Mouse (Mus musculus) gonadal fat pad, adult 2 months (tissue): ENCODE results near the gene Tle4. TPM values are rescaled to one million over a fixed set of nuclear protein-coding genes. Genes with fewer than 3 reads are reported as not detected.

Experiments
- DNase-seq: peaks from one replicate; pipeline ENCODE4 v3.0.0-alpha.2; 2012; ENCODE audit warnings: low read depth
- polyA plus RNA-seq: library from polyadenylated mRNA; depleted of rRNA; stranded (reverse); fragments of >200 nt; gene quantifications from 2 replicates; pipeline ENCODE4 v1.2.3, GENCODE M21; 2012

Gene Tle4
- polyA plus RNA-seq, 1 experiment: 7.5 TPM

DNA sequence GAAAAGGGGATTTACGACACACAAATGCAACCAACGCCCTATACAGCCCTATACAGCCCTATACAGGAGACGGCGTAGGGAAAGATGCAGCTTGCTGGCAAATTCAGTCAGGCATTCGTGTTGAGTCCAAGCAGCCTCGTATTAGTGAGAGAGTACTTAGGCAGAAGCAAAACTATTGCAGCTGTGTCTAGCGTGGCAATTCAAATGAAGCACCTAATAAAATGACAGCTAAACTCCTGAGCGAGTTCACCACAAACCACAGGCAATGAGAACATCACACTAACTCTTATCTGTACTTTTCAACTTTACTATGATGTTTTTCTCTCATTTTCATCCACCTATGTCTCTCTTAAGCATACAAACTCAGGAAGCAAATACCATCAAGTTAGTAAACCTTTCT, 131.8 kb downstream of the Tle4 start:
- no peak for DNase-seq

DNA sequence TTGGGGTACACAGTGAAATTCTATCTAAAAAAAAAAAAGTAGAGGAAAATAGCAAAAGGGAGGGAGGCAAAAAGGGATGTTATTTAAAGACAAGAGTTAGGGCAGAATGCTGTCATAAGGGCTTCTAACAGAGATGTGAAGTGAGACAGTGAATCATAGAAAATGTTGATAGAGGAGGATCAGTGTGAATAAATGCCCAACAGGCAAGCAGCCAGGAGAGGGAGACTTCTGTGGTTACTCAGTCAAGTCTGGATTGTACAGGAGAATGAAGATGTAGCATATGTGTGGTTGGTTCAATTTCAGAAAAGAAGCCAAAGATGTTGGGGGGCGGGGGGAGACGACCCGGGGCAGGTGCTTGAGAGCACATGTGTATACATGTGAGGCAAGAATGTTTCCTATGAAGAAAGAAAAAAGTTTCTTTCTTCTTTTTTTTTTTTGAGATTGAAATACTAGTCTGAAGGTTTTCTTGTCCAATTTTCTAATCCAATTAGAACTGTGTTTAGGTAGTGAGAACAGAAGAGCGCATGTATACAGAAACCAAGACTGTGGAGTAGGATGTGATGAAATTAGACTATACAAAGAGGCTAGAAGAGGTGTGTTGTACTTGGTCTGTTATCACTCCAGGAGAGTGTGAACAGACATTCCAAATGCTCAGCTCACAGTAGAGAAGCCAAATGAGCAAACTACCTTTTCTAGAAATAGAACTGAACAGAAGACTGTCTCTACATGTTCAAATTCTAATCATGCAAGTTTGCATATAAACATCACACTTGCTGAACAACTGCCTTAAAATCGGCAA, 134.4 kb downstream of the Tle4 start:
- DNase-seq: no peak

DNA sequence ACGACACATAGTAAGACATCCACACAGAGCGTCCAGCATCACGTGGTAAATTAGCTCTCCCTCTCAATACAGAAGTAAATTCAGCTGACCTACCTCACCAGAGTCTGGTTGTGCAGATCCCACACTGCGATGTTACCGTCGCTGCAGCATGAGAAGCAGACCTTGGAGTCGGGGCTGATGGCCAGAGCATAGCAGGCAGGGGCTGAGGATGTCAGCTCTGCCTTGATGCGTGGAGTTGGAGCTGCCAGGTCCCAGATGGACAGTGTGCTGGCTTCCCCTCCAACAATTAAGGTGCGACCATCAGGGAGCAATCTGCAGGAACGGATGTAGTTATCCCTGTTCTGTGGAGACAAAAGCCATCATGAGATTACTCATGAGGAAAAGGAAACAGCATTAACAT, 144.4 kb downstream of the Tle4 start:
- no peak for DNase-seq

DNA sequence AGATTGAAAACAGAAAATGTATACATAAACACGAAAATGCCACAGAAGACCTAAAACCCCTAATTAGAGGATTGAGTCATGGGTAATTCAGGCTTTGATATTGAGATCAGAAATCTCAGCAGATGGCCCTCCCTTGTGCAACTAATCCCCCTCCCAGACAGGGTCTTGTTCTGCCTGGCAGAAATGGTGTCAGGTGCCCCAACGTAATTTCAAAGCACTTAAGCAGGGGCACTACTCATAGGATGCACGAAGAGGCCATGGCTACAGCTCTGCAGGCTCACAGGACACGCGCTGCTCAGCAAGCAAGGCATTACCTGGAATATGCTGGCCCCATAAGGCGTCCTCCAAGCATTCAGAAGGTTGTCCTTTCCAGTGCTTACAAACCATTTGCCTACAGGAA, 146.5 kb downstream of the Tle4 start:
- no peak for DNase-seq

DNA sequence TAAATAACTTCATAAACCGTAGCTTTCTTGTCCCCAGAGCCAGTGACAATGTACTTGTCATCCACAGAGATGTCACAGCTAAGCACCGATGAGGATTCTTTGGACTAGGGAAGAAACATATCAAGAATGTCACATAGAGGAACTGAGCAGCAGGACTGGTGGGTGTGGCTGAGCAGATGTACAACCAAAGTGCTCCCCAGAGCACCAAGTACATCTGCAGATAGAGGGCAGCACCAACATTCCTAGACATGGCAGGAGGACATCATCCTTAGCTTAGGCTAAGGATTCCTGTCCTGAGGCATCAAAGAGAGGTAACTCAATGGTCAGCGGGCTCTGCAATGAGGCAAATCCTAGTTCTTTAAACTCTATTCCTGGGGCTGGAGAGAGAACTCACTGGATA, 148.1 kb downstream of the Tle4 start:
- DNase-seq: no peak

DNA sequence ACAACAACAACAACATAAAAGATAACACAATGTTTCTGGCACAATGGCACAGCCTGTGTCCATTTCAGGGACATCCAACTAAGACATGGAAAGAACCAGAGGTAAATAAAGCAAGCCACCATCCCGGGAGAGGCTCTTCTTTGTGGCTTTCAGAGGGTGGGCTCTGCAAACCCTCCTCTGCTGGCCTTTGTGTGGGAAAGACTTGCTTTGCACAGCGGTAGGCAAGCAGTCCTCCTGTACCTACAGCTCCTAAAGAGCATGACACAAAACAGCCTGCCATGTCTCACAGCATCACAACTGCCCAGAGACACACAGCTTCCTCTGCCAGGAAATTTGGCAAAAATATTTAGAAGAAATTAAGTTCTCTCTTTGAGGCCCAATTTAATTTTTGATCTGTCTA, 149.3 kb downstream of the Tle4 start:
- DNase-seq: no peak

DNA sequence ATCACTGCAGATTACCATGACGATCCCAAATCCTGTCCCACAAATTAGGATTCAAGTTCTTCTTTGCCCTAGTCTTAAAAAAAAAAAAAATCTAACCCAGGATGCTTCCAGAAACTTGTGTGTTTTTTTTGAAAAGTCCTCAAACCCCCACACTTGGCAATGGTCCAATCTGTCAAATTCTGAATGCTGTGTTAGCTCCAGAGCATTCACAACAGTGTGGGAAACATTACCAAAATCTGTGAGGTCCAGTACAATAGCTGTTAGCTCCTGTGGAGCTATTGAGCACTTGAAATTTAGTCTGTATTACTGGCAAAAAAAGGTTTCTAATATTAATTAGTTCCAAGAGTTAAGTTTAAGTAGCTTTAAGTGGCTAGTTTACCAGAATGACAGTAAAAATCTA, 150.4 kb downstream of the Tle4 start:
- DNase-seq: no peak

DNA sequence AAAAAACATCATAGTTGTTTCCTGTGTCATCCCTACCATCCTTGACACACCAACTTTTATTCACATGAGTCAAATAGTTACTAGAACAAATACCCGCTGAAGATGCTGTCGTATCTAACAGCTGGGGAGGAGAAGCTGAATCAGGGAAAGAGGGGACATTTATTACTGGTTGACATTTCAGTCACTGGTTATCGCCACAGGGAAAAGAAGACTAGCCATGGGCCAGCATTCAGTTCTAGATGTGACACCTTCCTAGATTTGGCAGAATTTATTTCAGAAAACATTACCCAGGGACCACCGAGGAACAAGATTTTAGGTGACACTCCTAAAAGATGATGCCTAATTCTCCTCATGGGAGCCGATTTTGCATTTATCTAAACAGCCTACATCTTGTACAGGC, 156.0 kb downstream of the Tle4 start:
- DNase-seq: no peak

DNA sequence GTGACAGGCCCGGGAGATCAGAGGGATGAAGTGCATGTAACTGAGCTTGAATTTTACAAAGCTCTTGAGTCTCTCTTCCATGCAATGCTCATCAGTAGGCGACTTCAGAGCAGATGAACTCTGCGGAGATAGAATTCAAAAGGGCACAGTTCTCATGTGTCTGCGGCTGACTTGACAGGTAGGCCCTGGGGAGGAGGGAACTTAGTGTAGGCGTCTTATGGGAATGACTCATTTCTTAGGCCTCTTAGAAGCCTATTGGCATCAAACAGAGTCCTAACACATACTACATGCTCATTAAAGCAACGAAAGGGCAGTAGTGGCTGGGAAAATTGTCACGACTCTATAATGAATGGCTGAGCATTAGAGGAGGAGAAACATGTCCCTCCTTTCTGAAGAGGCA, 160.6 kb downstream of the Tle4 start:
- DNase-seq: no peak

DNA sequence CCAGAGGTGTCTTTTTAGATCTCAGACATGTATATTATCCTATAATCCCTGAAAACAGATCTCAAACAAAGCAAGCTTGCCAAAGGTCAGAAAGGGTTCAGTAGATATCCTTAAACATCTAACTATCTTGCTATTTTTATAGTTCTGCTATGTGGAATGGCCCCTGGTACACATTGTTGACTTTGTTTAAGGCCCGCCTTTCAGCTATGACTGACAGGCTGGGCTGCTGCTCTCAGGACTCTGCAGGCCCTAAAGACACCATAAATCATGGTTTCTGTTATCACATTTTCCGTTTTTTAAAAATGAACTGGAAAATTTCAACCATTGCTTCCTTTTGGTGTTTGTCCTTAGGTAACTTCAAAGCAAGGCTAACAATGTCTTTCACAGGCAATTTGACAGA, 161.3 kb downstream of the Tle4 start:
- DNase-seq: no peak

DNA sequence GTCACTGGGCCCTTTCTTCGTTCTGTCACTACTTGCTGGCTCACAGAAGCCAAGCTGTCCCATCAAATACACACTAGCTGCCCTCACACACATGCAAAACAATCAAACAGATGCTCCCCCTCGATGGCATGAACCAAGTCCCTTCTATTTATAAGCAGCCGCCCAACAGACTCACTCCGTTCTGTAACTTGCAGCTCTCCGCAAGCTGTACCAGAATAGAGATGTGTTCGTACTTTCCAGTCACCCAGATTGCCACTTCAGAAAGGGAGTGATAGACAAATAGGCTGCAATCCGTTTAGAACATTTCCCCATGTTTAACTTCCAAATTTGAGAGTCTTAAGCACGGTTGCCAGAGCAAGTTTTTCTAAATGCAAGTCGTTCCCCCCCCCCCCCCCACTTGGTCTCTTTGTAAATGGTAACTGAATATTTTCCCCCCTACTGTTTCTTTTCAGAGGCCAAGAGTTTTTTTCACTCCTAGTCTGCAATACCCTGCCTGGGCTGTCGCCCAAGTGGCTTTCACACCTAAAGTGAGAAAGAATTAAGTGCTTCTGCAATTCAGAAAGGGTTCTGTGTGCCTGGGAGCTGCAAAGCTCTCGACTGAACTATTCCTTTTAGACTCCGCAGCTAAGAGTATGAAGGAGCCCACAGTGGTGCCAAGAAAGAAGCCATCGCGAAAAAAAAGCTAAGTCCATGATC, 162.0 kb downstream of the Tle4 start:
- DNase-seq: no peak

DNA sequence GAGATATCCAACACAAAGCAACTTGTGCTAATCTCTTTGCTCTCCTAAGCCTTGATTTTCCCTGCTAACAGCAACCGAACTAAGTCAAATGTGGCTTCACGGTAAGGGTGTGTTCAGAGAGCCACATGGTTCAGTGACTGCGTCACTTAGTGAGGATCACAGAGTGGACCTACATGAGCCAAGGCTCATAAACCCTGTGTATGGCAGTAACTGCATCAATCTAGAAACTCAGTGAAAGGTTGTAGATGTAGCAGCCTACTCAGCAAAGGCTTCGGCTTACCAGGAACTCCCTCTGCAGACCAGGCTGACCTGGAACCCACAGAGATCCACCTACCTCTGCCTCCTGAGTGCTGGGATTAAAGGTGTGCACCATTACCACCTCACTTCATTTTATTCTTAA, 164.0 kb downstream of the Tle4 start:
- DNase-seq: no peak

DNA sequence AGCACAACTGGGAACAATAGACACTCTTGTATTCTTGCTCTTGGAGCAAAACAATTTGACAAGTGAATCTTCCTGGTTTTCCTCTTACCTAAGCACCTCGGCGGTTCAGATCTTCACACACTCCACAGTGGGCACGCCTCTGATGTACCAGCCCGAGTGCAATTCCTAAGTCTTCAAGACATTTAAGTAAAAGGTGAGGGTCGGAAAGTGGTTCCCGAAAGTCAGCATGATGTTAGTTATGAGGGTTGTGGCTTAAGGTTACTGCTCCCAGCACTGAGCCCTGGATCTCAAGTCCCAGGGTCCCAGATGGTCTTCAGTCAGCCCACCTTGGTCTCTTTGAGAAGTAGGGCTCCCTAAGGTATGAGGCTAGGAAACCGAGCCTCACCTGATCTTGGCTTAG, 165.4 kb downstream of the Tle4 start:
- no peak for DNase-seq

DNA sequence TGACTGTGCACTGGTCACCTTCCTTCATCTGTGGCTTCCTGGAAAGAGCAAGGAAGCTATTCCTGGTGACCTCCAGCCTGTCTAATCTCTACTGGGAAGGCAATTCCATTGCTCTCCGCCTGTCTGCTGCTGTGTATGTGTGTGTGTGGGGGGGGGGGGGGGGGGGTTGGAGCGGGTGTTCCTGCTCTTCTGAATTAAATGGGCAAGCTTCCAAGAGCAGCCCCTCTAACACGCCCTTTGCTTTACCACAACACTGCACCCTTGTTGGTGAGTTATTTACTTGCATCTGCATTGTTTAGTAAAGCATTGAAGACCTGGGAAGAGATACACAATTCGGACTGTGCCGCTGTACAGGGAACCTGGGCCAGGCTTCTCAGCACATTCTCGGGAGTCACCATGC, 170.9 kb downstream of the Tle4 start:
- DNase-seq: no peak

DNA sequence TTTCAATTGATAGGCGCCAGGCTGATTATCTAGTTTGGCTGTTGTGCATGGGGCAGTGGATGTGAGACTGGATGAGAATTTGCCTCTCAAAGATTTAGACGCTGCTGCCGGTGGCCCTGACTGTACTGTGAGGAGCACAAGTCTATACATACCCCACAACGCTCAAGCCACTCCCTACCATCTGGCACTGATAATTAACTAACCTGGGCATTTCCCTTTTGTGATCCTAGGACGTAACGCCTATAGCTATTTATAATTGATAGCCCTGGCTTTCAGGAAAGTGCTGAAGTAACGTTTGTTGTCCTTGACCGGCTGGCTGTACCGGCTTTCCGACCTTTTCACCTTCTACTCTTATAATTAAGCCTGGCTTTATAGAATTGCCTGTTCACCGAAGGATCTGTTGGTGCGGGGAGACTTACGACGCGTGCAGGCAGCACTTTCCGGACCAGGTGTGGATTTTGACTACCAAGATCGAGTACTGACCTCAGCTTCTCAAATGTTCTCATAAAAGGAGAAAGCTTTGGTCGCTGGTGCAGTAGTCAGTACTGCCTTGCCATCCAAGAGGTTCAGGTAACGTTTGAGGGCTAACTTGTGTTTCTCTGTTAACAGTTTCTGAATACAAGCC, 171.5 kb downstream of the Tle4 start:
- no peak for DNase-seq

DNA sequence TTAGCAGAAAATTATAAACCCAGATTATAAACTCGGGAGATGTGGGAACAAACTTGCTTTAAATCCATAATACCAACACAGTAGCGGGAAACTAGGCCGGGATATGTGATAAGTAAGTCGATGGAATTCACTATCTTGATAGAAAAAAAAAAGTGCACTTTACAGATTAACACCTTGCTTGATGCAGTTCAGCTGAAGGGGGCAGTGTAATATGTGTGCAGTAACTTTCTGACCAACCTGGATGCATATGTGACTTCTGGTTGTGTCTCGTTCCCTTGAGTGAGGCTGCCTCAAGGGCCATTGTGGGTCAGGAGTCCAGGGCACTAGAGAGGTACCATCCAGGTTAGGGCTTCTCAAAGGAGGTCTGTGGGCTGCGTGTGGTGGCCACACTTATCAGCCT, 172.7 kb downstream of the Tle4 start:
- no peak for DNase-seq

DNA sequence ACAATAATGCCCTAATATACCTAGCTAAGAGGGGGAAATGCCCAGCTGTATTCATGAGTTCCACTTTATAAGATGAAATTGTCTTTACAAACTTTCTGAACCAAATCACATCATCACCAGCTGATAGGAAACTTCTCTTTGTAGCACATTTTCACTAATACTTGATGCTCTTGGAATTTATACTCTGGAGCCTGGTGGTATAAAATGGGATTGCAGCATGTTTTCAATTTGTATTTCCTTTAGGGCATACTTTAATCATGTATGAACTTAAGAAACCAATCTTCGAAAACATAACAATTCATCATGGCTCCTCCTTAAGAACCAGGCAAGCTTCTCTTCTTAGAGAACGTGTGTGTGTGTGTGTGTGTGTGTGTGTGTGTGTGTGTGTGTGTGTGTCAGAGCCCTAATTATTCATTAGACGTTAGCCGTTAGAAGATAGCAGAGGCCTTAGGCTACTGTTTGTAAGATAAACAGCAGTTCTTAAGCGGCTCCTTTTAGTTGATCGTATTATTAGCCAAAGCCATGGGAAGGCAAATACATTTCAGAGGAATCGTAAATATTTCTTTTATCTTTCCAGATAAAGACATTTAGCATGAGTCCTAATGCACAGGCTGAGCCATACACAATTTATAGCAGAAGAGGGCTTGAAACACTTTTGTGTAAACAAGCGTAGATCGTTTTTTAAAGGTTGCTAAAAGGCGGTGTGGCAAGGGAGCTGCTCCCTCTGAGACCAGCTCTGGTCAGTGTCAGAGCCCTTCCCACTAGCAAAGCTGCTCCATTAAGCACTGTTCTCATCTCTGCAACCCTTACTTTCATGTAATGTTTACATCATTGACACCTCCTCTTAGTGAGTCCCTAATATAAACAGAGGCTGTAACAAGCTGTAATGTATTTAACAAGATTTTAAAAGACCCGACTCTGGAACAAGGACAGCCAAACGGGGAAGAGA, 173.6 kb downstream of the Tle4 start:
- DNase-seq: no peak

DNA sequence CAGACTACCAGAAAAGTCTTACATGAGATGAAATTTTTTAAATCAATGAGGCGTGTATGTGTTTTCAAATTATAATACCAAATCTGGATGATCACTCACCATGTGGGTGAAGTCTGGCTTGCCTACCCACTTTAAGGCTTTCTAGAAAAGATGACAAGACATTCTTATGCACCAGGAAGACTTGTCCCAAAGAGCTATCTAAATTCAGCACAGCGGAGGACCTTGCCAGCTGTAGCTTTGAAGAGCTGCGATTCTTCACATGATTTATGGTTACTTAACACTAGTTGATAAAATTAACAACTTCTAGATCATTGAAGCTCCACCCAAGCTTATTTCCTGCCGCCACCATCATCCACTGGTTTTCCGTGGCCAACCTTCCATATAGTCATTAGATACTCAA, 176.2 kb downstream of the Tle4 start:
- DNase-seq: no peak

DNA sequence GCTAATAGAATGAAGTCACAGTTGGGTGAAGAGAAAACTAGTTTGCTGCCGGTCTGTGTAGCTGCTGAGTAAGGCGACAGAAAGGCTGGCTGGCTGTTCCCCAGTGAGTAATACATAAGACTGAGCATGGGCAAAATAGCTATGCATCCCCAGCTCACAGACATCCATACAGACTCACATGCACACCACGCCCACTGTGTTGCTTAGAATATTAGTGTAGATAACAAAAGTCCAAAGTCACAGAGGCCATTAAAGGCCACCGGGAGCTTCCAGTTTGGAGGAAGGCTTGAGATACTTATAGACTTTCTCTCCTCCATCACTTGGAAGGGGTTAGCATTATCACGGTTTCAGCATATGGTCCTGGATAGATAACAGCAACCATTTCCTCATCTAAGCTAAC, 178.0 kb downstream of the Tle4 start:
- no peak for DNase-seq

DNA sequence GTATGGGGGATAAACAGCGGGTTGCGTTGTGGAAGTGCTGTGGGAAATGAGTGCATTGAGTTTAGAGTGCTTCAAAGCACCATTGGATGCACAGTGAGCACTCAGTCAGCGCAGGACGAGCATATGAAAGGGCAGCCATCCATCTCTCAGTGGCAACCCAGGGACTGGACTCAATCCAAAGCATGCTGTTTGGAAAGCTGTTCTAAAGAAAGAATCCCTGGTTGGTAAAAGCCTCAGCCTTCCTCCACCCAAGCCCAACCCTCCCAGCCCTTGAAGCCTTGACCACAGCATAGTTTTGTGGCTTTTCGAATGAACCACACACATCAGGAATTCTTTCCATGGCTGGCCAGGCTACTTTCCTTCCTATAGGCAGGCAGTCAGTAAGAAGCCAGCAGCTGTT, 181.0 kb downstream of the Tle4 start:
- DNase-seq: no peak

DNA sequence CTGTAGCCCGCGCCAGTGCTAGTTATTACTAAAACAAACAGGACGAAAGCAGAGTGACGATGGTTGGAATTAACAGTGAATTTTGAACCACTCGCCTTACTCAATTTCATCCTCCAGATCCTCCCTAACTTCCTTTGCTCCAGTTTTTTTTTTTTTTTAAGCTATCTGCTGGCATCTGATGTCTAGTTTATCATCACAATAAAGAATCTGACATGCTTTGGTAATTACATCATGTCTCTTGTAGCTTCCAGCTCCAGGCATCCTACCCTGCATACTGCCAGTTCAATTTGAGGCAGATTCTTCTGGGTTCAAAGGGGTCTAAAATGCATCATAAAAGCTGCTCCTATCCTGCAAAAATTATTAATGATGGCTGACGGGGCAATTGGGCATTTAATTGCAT, 181.9 kb downstream of the Tle4 start:
- no peak for DNase-seq

DNA sequence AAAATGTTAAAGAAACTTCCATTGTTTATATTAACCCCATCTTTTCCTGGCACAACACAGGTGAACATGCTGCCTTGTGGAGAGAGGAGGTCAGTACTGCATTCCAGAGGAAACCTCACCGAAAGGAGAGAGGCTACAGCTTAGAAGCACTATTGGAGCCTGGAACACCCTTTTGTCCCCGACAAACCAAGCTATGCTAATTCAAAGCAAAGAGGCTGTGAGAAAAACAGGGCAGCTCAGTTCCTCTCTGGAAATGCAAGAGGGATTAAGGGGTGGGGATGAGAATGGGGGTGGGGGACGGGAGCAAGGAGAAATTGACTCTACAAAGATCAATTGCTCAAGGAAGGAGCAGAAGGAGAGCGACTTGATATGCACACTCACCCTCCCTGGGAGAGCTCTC, 182.9 kb downstream of the Tle4 start:
- no peak for DNase-seq
